Mouse (Mus musculus) embryo, embryonic 11.5 days (tissue): ENCODE data around the gene Tmprss4.

Experiments used
- DNase-seq: peaks from one replicate; pipeline ENCODE4 v3.0.0-alpha.2; 2012; ENCODE audit warnings: low read depth, low spot score

Gene Tmprss4

GRCm38 (mm10) chr9:45203797-45204410, at the start of gene Tmprss4:
TSS of gene Tmprss4 (minus strand) at chr9:45204092.
- no peak for DNase-seq

DNA sequence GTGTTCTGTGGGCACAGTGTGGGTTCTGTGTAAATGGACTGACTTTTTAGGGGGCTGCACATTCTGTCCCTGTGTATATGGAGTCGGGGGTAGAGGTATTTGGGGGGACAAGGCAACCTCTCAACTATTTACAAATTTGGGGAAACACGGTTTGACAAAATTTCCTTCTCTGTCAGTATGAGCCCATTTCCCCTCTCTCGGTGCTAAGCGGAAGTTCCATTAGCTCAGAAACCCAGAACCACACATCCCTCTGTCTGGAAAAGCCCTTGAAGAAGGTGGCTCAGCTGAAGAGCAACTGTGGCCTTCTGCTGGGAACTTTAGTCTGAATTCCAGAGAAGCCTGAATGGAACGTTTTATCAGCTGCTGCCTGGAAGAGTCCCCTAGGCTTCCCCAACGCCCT, 48.5 kb upstream of the Tmprss4 start:
- no peak for DNase-seq

DNA sequence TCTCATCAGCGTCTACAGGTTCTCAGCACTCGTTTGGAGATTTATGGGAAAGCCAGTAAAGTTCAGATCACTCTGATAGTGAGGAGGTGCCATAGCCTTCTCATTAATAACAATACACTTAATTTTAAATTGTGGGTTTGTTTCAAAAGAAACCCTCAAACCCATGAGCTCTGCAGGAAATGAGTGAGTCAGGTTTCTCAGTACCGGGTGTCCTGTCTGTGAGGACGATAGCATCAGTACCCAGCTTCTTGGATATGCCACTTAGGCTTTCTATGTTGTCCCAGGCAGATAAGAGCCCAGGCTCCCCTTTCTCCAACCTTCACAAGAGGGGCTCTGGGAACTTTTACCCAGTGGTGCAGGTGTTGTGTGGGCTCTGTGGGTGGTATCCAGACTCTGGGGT, 48.1 kb upstream of the Tmprss4 start:
- no peak for DNase-seq

- no peak for DNase-seq
Observed at GRCm38 (mm10) chr9:45251281-45251680, 47.4 kb upstream of the Tmprss4 start.

GRCm38 (mm10) chr9:45250306-45250705, 46.4 kb upstream of the Tmprss4 start:
- no peak for DNase-seq

- no peak for DNase-seq
Observed at GRCm38 (mm10) chr9:45247536-45247935, 43.6 kb upstream of the Tmprss4 start.

- no peak for DNase-seq
Observed at GRCm38 (mm10) chr9:45246060-45246459, 42.2 kb upstream of the Tmprss4 start.

DNA sequence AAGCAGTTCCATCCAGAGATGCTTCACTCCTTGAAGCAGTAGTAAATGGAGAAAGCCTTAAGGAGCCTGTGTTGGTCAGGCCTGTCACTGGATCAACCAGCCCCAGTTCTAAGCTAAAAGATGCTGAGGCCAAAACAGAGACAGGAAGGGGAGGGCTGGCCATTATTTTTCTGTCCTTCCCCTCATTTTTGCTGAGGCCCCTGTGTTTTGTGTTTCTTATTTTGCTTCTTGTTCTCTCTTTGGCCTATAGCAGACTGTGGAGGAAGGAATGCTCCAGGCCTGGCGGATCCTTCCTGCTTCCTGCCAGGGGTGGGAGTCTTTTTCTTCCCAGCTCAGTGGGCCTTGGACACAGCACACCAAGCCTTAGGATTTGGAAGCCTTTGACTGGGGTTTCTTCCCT, 41.5 kb upstream of the Tmprss4 start:
- no peak for DNase-seq

GRCm38 (mm10) chr9:45241397-45241796, 37.5 kb upstream of the Tmprss4 start:
- DNase-seq, result no peak

- DNase-seq, result no peak
Observed at GRCm38 (mm10) chr9:45236744-45237143, 32.9 kb upstream of the Tmprss4 start.

DNA sequence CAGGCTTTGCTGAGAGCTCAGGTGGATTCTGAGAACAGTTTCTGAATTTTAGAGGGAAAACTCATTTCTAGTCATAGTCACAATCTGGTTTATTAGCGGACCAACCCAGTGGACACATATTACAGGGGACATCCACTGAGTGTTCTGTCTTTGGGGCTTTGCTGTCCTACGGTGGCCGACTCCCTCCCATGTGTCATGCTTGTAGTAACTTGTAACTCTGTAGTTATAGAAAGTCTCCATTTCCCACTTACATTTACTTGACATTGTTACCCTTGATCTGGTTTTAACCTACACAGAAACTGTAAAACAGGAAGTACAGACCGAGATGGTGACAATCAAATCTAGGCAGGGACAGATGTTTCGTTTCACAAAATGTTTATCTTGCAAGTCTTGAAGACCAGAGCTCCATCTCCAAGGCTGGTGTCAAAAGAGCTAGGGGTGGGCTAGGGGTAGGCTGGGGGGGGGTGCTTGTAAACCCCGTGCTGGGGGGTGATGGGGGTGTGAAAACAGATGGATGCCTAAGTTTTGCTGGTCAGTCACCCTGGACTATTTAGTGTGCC, 31.9 kb upstream of the Tmprss4 start:
- DNase-seq, result no peak

DNA sequence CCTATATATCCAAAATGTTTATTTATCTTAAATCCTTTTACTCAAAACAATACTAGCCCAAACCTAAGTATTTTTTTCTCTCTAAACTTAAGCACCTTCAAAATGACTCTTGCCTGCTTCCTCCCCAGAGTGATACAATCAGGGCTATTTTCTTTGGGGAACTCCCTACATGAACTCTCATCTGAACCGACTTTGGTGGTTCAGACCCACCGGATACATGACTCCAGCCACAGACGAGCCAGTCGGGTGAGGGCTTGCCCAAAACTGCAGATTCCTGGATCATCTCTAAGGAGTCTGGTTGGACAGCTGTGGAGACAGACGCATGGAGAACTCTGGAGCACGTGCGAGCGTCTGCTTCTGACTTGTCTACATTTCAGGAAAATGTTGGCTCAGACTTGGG, 25.5 kb upstream of the Tmprss4 start:
- no peak for DNase-seq

DNA sequence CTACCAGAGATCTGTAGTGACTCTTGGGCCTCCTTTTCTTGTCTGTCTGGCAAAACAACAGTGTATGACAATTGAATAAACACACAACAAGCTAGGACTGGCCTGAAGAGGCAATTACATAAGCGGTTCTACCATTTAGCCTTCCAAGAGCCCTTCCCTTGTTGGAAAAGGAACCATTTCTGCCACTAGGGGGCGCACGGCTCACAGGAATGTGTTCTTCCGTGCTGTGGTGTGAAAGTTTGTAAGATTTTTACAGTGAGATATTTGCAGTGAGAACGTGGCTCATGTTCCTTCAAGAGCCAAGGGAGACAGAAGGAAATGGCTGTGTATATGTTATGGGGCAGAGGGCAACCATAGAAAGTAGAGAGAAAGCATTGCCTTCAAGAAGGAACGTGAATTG, 17.7 kb upstream of the Tmprss4 start:
- peak; percentile 74 for DNase-seq

GRCm38 (mm10) chr9:45219644-45220043, 15.8 kb upstream of the Tmprss4 start:
- DNase-seq, result no peak

GRCm38 (mm10) chr9:45215526-45216179, 11.8 kb upstream of the Tmprss4 start:
- no peak for DNase-seq

DNA sequence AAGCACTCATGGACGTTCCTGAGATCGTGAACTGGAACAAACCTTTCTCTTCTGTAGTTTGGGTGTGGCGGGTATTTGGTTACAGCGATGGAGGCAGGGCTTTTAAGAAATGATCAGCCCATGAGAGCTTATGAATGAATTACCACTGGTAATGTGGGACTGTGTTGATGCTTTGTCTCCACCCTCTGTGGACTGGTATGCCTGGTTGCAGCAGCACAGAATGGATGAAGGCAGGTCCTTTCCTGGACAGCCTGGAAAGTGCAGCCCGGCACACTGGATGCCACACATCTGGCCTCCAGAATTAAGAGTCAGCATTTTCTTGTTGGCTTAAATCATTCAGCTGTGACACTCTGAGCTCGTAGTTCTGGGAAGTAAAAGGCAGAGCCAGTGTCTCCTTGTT, 8.1 kb upstream of the Tmprss4 start:
- DNase-seq, result no peak

DNA sequence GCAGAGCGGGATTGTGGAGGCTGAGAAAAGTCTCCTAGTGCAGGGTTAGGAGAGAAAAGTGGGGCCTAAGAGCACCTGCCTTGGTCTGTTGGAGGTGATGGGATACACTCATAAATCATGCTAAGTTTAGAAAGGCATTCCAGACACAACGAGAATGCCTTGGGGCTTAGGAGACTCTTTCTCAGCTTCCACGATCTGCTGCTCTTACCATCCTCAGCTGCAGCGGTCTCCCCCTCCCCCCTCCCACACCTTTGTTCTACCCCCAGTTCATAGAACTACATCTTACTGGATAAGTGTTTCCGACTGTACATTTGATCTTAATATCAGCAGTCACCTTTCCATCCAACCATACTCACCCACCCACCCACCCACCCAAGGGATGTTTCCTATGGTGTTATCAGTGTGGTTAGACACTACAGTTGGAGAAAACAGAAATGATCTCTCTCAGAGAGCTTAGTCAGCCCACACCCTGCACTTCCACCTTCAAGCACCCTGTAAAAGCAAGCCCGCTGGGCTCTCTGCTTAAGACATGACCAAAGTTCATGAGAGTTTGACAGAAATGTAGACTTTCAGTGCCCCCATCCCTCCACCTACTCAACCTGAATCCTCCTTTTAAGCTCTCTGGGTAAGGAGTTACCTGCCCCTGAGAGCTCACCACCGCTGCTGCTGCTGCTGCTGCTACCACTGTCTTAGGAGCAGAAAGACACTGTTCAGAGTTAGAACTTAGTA, 3.3 kb upstream of the Tmprss4 start:
- no peak for DNase-seq

DNA sequence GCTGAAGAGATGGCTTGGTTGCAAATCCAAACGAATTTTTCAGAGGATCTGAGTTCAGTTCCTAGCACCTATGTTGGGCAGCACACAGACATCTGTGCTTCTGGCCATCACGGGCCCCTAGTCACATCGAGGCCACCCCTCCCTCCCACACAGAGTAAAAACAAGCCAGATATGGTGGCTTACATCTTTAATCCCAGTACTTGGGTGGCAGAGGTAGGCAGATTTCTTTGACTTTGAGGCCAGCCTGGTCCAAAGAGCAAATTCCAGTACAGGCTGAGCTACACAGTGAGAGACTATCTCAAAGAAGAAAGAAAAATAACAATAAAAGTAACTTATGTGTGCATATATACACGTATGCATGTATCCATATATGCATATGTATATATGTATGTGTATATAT, 2.2 kb upstream of the Tmprss4 start:
- DNase-seq, result no peak

GRCm38 (mm10) chr9:45205143-45205542, 1.3 kb upstream of the Tmprss4 start:
- DNase-seq, result no peak

DNA sequence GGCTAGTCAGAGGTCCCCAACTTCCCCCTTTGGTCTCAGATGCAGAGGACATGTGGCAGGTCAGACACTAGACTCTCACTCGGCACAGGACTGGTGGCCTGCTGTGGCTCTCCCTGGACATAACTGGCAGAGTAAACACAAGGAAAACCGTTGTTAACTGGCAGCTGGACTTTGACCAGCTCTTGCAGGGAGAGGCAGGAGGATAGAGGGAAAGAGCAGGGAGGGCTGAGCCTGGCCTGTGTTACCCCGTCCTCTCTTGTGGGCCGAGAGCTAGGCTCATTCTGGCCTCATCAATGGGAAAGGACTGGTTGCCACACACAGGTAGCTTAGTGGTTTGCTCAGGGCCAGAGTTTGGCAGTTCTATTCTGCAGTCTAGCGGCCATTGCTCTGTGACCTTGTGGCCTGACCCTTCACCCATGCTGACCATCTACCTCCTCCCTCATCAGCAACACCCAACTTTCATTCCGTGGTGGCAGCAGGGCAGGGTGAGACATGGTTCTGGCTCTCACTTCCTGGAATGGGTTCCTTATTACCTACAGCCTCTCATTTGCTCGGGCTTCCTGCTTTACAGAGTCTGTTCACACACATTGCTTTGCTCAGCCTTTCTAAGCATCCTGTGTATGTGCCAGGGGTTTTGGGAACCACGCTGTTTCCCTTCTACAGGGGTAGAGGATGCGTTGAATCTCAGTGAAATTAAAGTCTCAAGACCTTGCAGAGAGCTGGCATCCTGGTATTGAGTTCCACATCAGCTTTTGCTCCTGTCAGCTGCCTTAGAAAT, 1.7 kb downstream of the Tmprss4 start:
- DNase-seq, result no peak

DNA sequence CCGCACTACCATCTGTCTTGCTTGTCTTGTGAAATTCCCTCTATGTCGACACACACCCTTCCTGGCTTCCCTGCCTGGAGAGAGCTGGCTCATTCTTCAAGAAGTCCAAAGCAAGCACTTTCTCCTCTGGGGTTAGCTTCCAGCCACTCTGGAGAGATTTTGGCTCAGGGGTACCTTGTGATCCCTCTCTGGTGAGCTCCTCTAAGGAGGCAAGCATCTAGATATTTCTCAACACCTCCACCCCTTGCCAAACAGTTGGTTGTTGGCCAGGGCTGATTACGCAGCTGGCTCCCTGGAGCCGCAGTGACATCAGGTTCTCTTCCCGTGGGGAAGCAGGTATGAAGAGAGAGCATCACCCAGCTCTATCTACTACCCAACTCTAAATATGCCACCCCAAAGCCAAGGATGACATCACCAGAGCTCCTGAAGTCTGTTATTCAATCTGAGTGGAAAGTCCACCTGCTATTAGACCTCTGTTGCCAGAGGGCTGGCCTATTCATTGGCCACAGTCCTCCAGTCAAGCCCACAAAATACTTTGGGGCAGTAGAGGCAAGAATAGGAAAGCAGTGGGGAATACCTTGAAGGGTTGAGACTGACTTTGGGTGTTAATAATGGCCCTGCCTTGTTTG, 2.5 kb downstream of the Tmprss4 start:
- DNase-seq, result no peak
